Mouse (Mus musculus) forebrain, embryonic 10.5 days (tissue): ENCODE measurements around the gene Eml1. TPM values are rescaled to one million over a fixed set of nuclear protein-coding genes. Genes with fewer than 3 reads are reported as not detected.

Source experiments
- polyA plus RNA-seq: library from polyadenylated mRNA; unstranded; fragments of >200 nt; fragmentation: Nextera tagmentation; extraction: Ambion mirVana; gene quantifications from 2 replicates; pipeline ENCODE4 v1.2.1, GENCODE M21; 2016

The Eml1 gene
- polyA plus RNA-seq, 1 experiment from 2014 or later: 95.1 TPM

Other genes with a start within 250 kb of the Eml1 start
- gene Setd3, start 191.6 kb upstream of the Eml1 start, polyA plus RNA-seq: 75.2 and 76.3 TPM in 2 replicates
- gene Ccnk, start 191.4 kb upstream of the Eml1 start, polyA plus RNA-seq: 3.2 and 3.9 TPM in 2 replicates
- 13.5 and 14.6 TPM in 2 replicates for gene Ccdc85c, start 95.5 kb upstream of the Eml1 start, polyA plus RNA-seq
- 2.8 and 3.4 TPM in 2 replicates for gene Hhipl1, start 64.7 kb upstream of the Eml1 start, polyA plus RNA-seq
- 19.4 and 20.1 TPM in 2 replicates for gene Cyp46a1, start 36.6 kb upstream of the Eml1 start, polyA plus RNA-seq
- 50.0 and 55.2 TPM in 2 replicates for gene Evl, start 183.8 kb downstream of the Eml1 start, polyA plus RNA-seq